Mouse (Mus musculus) G1E (cell line): ENCODE data around the gene Nubpl. TPM values are rescaled to one million over a fixed set of nuclear protein-coding genes. Genes with fewer than 3 reads are reported as not detected.

ENCODE experiments used
- ATAC-seq: 2 replicates; pipeline ENCODE4 v1.8.0; 2016; ENCODE audit warnings: mild to moderate bottlenecking; ENCODE audit not compliant: insufficient number of reproducible peaks, poor library complexity, low FRiP score, severe bottlenecking; ENCODE audit errors: extremely low read depth
- DNase-seq: peaks from one replicate; pipeline ENCODE4 v3.0.0; 2012; ENCODE audit warnings: low spot score
- H3K27me3 ChIP-seq: 2 replicates; pipeline ENCODE4 v1.6.1; 2012; ENCODE audit warnings: mild to moderate bottlenecking, low read length, inconsistent platforms; ENCODE audit not compliant: insufficient read depth
- H3K36me3 ChIP-seq: replicated peaks from 2 replicates; pipeline ENCODE3; 2012; ENCODE audit warnings: mild to moderate bottlenecking, inconsistent platforms
- H3K4me1 ChIP-seq: 2 replicates; pipeline ENCODE4 v1.6.1; 2012; ENCODE audit warnings: low read depth, low read length, inconsistent platforms, mixed read lengths; ENCODE audit not compliant: insufficient read depth
- H3K4me3 ChIP-seq: 2 replicates; pipeline ENCODE4 v1.5.1; 2012; ENCODE audit warnings: low read depth, mild to moderate bottlenecking, inconsistent platforms, low read length, moderate library complexity, mixed read lengths
- H3K9me3 ChIP-seq: replicated peaks from 2 replicates; pipeline ENCODE4 v1.6.1; 2012; ENCODE audit warnings: inconsistent platforms
- CTCF ChIP-seq: IDR thresholded peaks from 2 replicates; pipeline ENCODE4 v1.5.1; 2012; ENCODE audit warnings: low read depth, low read length, inconsistent platforms, mixed read lengths
- GATA1 ChIP-seq: IDR thresholded peaks from 2 replicates; pipeline ENCODE4 v1.6.1; 2012; ENCODE audit warnings: borderline replicate concordance, low read length, inconsistent platforms, mixed read lengths
- GATA2 ChIP-seq: IDR thresholded peaks from 2 replicates; pipeline ENCODE4 v1.6.1; 2012; ENCODE audit warnings: low read depth, low read length, inconsistent platforms, borderline replicate concordance
- POLR2AphosphoS5 ChIP-seq: IDR thresholded peaks from 2 replicates; pipeline ENCODE4 v1.6.1; 2012; ENCODE audit warnings: low read depth, low read length, inconsistent platforms; ENCODE audit not compliant: insufficient replicate concordance
- TAL1 ChIP-seq: conservative IDR thresholded peaks from 2 replicates; pipeline ENCODE4 v1.6.1; 2012; ENCODE audit warnings: low read depth, low read length, inconsistent platforms, mixed read lengths
- polyA plus RNA-seq: library from polyadenylated mRNA; stranded (reverse); fragments of >175 nt; gene quantifications from 2 replicates; pipeline ENCODE4 v1.2.3, GENCODE M21; 2012
- total RNA-seq, 2 experiments: library from RNA; stranded (forward) in 1 of 2; stranded (reverse) in 1 of 2; fragments of 200-1000 nt in 1 of 2; fragments of >200 nt in 1 of 2; fragmentation: Nextera tagmentation in 1 of 2; gene quantifications; 2 replicates each; pipeline ENCODE4 v1.2.3; 2014 to 2017

Nubpl gene
- total and polyA plus RNA-seq, 3 experiments, result 11.1 to 29.9 (median 19.8) TPM

GRCm38 (mm10) chr12:52268131-52268530 lies 170.6 kb downstream of the Nubpl start:
- Histone ChIP-seq H3K9me3 (no peaks in the 10 kb centered on the region), H3K36me3 (no peaks in the 10 kb centered on the region), H3K27me3 (peaks cover 5% of the 10 kb centered on the region; the same call in 1 of the 2 replicates), H3K4me3 (no peak overlapping the region), H3K4me1 (no peaks in the 10 kb centered on the region)
- DNase-seq (no peak), ATAC-seq (no peak)
- TF ChIP-seq TAL1 (no peak), POLR2AphosphoS5 (no peak), GATA2 (no peak), GATA1 (no peak), CTCF (no peak)

- TF ChIP-seq CTCF (no peak), GATA2 (no peak), POLR2AphosphoS5 (no peak), GATA1 (no peak), TAL1 (no peak)
- H3K4me3 ChIP-seq, result no peak overlapping the region
- H3K36me3 ChIP-seq, result no peaks in the 10 kb centered on the region
- no peaks in the 10 kb centered on the region for H3K27me3 ChIP-seq
- no peak for ATAC-seq
- no peak for DNase-seq
- no peaks in the 10 kb centered on the region for H3K9me3 ChIP-seq
- no peaks in the 10 kb centered on the region for H3K4me1 ChIP-seq
These were observed 175.3 kb downstream of the Nubpl start for GRCm38 (mm10) chr12:52272828-52273227.

DNA sequence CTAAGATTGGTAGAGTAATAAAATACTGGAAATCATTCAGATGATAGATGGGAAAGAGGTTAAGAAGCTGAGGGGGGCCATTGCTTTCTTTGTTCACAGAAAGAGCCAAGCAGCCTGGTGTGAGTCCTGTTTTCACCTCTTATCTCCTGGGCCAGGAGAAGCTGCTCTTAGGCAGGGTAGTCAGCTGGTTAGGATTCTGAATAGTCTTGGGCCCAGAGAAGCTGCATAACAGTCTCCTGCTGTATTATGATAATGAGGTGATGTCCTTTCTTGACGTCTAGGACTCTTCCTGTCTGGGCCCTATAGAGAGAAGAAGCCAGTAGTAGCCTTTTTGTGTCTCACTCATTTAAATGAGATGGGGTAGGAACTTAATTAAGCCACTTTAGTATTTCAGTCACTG lies 178.8 kb downstream of the Nubpl start:
- no peak for DNase-seq
- H3K4me3 ChIP-seq, result no peak overlapping the region
- TF ChIP-seq TAL1, result no peak
- no peaks in the 10 kb centered on the region for H3K9me3 ChIP-seq
- H3K36me3 ChIP-seq, result no peaks in the 10 kb centered on the region
- no peaks in the 10 kb centered on the region for H3K27me3 ChIP-seq
- no peaks in the 10 kb centered on the region for H3K4me1 ChIP-seq
- no peak for ATAC-seq

DNA sequence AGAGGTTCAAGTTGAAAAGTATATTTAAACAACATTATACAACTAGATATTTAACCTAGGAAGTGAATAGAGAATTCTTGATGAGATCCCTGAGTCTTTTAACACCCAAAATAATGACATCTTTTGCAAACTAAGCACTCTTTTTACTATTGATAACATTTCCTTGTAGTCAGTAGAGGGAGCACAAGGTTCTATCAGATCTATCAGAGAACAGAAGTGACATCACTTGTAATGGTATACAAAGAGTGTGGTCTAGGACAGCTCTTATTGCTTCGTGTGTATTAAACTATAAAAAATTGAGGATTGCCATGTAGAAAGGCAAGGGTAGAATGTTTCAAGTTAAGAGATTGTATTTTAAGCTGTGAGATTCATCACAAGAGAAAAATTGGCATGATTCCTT lies 183.7 kb downstream of the Nubpl start:
- no peaks in the 10 kb centered on the region for H3K9me3 ChIP-seq
- ATAC-seq (no peak), DNase-seq (no peak)
- TF ChIP-seq GATA1, result no peak
- no peak for TF ChIP-seq GATA2
- TF ChIP-seq TAL1, result no peak
- no peak for TF ChIP-seq CTCF
- no peak for TF ChIP-seq POLR2AphosphoS5
- no peaks in the 10 kb centered on the region for H3K4me1 ChIP-seq
- H3K36me3 ChIP-seq, result no peaks in the 10 kb centered on the region
- no peaks in the 10 kb centered on the region for H3K27me3 ChIP-seq
- H3K4me3 ChIP-seq, result no peak overlapping the region

GRCm38 (mm10) chr12:52284471-52284870 lies 186.9 kb downstream of the Nubpl start:
- no peaks in the 10 kb centered on the region for H3K36me3 ChIP-seq
- TF ChIP-seq GATA2, result no peak
- no peak for TF ChIP-seq TAL1
- TF ChIP-seq POLR2AphosphoS5, result no peak
- TF ChIP-seq GATA1, result no peak
- no peak for TF ChIP-seq CTCF
- H3K9me3 ChIP-seq, result no peaks in the 10 kb centered on the region
- H3K27me3 ChIP-seq, result no peaks in the 10 kb centered on the region
- DNase-seq (no peak), ATAC-seq (no peak)
- no peak overlapping the region for H3K4me3 ChIP-seq
- H3K4me1 ChIP-seq, result no peaks in the 10 kb centered on the region

GRCm38 (mm10) chr12:52286802-52287201 lies 189.3 kb downstream of the Nubpl start:
- DNase-seq, result no peak
- no peaks in the 10 kb centered on the region for H3K27me3 ChIP-seq
- H3K36me3 ChIP-seq, result no peaks in the 10 kb centered on the region
- no peak for ATAC-seq
- no peaks in the 10 kb centered on the region for H3K4me1 ChIP-seq
- H3K4me3 ChIP-seq, result no peak overlapping the region
- no peak for TF ChIP-seq POLR2AphosphoS5
- TF ChIP-seq CTCF, result no peak
- no peak for TF ChIP-seq GATA1
- TF ChIP-seq GATA2, result no peak
- no peak for TF ChIP-seq TAL1
- H3K9me3 ChIP-seq, result no peaks in the 10 kb centered on the region

GRCm38 (mm10) chr12:52288537-52288936 lies 191.0 kb downstream of the Nubpl start:
- Histone ChIP-seq H3K9me3 (no peaks in the 10 kb centered on the region), H3K27me3 (no peaks in the 10 kb centered on the region), H3K36me3 (no peaks in the 10 kb centered on the region), H3K4me1 (no peaks in the 10 kb centered on the region), H3K4me3 (no peak overlapping the region)
- ATAC-seq, result no peak
- DNase-seq, result no peak
- no peak for TF ChIP-seq CTCF
- no peak for TF ChIP-seq TAL1
- TF ChIP-seq GATA1, result no peak
- TF ChIP-seq GATA2, result no peak
- TF ChIP-seq POLR2AphosphoS5, result no peak
